Mouse (Mus musculus) intestine, postnatal 0 days (tissue): ENCODE data around the gene Matn4. TPM values are rescaled to one million over a fixed set of nuclear protein-coding genes. Genes with fewer than 3 reads are reported as not detected.

Experiments used
- ATAC-seq: fragments of 200-750 bp; cut with Nextera tagmentation; 2 replicates; pipeline ENCODE4 v1.8.0; 2017; ENCODE audit warnings: mild to moderate bottlenecking, moderate TSS enrichment, moderate library complexity
- H3K27ac ChIP-seq: fragments of 300-500 bp; sonication (generic); 2 replicates; pipeline ENCODE4 v1.5.1; 2014; ENCODE audit warnings: mild to moderate bottlenecking, low read depth, low read length, moderate library complexity
- H3K27me3 ChIP-seq: fragments of 300-500 bp; sonication (generic); replicated peaks from 2 replicates; pipeline ENCODE4 v1.6.1; 2014; ENCODE audit warnings: low read length, mixed read lengths; ENCODE audit not compliant: control insufficient read depth, insufficient read depth
- H3K36me3 ChIP-seq: fragments of 300-500 bp; sonication (generic); 2 replicates; pipeline ENCODE4 v1.6.1; 2014; ENCODE audit warnings: mild to moderate bottlenecking, moderate library complexity; ENCODE audit not compliant: control insufficient read depth, insufficient read depth
- H3K4me1 ChIP-seq: fragments of 300-500 bp; sonication (generic); replicated peaks from 2 replicates; pipeline ENCODE4 v1.6.1; 2014; ENCODE audit warnings: antibody characterized with exemption, low read length, mixed read lengths; ENCODE audit not compliant: control insufficient read depth, insufficient read depth
- H3K4me2 ChIP-seq: fragments of 300-500 bp; sonication (generic); replicated peaks from 2 replicates; pipeline ENCODE4 v1.6.1; 2014; ENCODE audit warnings: low read depth, mild to moderate bottlenecking, moderate library complexity
- H3K4me3 ChIP-seq: fragments of 300-500 bp; sonication (generic); 2 replicates; pipeline ENCODE4 v1.5.1; 2014; ENCODE audit warnings: low read depth, low read length
- H3K9ac ChIP-seq: fragments of 300-500 bp; sonication (generic); 2 replicates; pipeline ENCODE4 v1.6.1; 2014; ENCODE audit warnings: mild to moderate bottlenecking, low read depth, low read length
- H3K9me3 ChIP-seq: fragments of 300-500 bp; sonication (generic); 2 replicates; pipeline ENCODE4 v1.6.1; 2016; ENCODE audit warnings: mixed run types; ENCODE audit not compliant: control insufficient read depth
- CTCF ChIP-seq: sonication (generic); IDR thresholded peaks from 2 replicates; pipeline ENCODE4 v1.5.1; 2016; ENCODE audit warnings: low read depth, mild to moderate bottlenecking, control low read depth, antibody characterized with exemption, moderate library complexity
- WGBS: fragments of 180-500 bp; shearing (Covaris S2); extraction: QIAGEN DNeasy Blood & Tissue Kit; methylation state at CpG from one replicate; pipeline ENCODE4 v1.1.7; 2014; 5-methylcytosine and 5-hydroxymethylcytosine counted together
- polyA plus RNA-seq: library from polyadenylated mRNA; unstranded; fragments of >200 nt; fragmentation: Nextera tagmentation; extraction: Ambion mirVana; gene quantifications from 2 replicates; pipeline ENCODE4 v1.2.1, GENCODE M21; 2015

Gene Matn4
- polyA plus RNA-seq, 1 experiment from 2014 or later: 2.4 TPM

GRCm38 (mm10) chr2:164433278-164433895, 28.4 kb upstream of the Matn4 start:
- H3K9me3 ChIP-seq: no peaks in the 10 kb centered on the region
- ATAC-seq: no peak
- H3K4me3 ChIP-seq: 0 out of 2 replicates have a peak overlapping the region, but pooled peaks have one; percentile 26
- no peak for TF ChIP-seq CTCF
- no peaks in the 10 kb centered on the region for H3K27me3 ChIP-seq
- H3K9ac ChIP-seq: peak overlapping the region; percentile 55
- 43% methylated on average over 9 of the region's 9 CpGs for WGBS
- peaks cover 49% of the 10 kb centered on the region for H3K4me1 ChIP-seq
- H3K36me3 ChIP-seq: peaks cover 21% of the 10 kb centered on the region
- peak overlapping the region; percentile 95 for H3K27ac ChIP-seq
- peak overlapping the region; percentile 60 for H3K4me2 ChIP-seq

DNA sequence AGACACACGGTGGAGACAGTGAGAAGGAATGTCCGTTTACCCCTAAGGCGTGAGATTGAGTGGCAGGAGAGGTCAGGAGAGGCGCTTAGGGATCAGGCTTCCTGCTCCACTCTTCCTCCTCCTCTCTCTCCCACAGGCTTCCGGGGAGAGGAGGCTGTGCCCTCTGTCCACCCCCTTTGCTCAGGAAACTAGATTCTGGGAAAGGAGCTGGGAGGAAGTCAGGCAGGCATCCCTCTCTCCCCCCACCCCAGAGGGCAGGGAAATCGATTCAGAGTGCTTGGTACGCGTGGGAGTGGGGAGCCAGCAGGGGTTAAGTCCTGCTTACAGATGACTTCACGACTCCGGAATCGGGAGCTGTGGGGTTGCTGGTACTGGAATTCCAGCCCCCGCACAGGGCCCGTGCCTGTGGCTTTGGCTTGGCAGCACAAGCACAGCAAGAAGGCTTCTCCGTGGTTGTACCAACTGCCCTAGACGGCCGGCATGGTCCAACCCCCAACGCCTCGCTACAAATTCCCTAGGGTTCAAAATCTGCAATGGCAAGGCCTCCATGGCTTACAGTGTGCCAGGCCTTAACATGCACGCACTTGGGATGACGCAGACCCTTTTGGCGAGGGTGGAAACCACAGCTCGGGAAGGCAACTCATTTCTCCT, 27.7 kb upstream of the Matn4 start:
- Histone ChIP-seq H3K9ac (peak overlapping the region; percentile 55), H3K4me3 (0 out of 2 replicates have a peak overlapping the region, but pooled peaks have one; percentile 26), H3K9me3 (no peaks in the 10 kb centered on the region), H3K27ac (peak overlapping the region; percentile 91), H3K27me3 (no peaks in the 10 kb centered on the region), H3K4me1 (peaks cover 49% of the 10 kb centered on the region), H3K36me3 (peaks cover 28% of the 10 kb centered on the region), H3K4me2 (peak overlapping the region; percentile 60)
- ATAC-seq: no peak
- 0 out of 2 replicates have a peak, but pooled peaks have one; percentile 4 for TF ChIP-seq CTCF
- WGBS: 15% methylated on average over 22 of the region's 22 CpGs

DNA sequence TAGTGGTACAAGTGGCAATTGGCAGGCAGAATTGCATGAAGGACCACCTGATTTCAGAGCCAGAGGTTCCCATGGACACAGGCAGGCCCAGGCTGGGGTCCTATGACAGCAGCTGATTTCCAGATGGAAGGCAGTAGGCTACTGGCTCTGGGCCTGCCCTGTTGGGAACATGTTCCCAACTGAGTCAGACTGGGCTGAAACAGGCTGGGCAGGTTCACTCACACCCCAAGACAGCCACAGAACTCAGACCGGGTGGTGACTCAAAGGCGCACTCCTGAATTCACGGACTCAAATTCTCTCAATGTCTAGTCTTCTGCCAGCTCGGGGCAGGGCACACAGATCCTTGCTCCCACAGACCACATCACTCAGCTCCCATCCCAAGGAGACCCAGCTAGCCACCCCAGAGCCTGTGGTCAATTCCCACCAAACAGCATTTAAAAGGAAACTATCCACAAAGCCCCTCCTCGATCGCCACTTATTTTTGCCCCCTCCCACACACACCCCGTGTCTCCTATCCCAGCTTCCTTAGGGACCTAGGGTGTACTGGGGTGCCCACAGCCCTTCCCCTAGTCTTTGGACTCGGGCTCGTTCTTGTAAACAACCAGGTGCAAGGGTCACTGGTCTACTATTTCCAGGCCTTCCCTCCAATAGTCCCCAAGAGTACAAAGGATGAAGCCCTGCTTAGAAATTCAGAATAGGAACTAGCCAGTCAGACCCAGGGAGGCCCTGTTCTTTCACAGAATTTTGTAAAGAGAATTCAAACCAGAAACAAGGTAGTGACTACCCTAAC, 26.9 kb upstream of the Matn4 start:
- Histone ChIP-seq H3K4me1 (peaks cover 49% of the 10 kb centered on the region), H3K9ac (peak overlapping the region; percentile 55)

GRCm38 (mm10) chr2:164430697-164431096, 25.7 kb upstream of the Matn4 start:
- Histone ChIP-seq H3K9ac (no peak overlapping the region; the same call in 1 of the 2 replicates), H3K27me3 (no peaks in the 10 kb centered on the region), H3K4me3 (no peak overlapping the region), H3K36me3 (peaks cover 47% of the 10 kb centered on the region), H3K4me1 (peaks cover 47% of the 10 kb centered on the region), H3K4me2 (peak overlapping the region; percentile 60), H3K27ac (no peak overlapping the region), H3K9me3 (no peaks in the 10 kb centered on the region)
- ATAC-seq: no peak
- peak; percentile 56 for TF ChIP-seq CTCF
- 21% methylated on average over 7 of the region's 7 CpGs for WGBS

More for the DNA sequence above, 26.9 kb upstream of the Matn4 start:
- ATAC-seq: peak; percentile 53
- TF ChIP-seq CTCF: no peak
- WGBS: 31% methylated on average over 9 of the region's 9 CpGs
- H3K9me3 ChIP-seq: no peaks in the 10 kb centered on the region
- peak overlapping the region; percentile 11; the same call in 1 of the 2 replicates for H3K4me3 ChIP-seq
- no peaks in the 10 kb centered on the region for H3K27me3 ChIP-seq
- peak overlapping the region; percentile 60 for H3K4me2 ChIP-seq
- H3K36me3 ChIP-seq: peaks cover 35% of the 10 kb centered on the region
- peak overlapping the region; percentile 91 for H3K27ac ChIP-seq

- Histone ChIP-seq H3K4me3 (no peak overlapping the region), H3K27me3 (no peaks in the 10 kb centered on the region), H3K9me3 (no peaks in the 10 kb centered on the region), H3K36me3 (peaks cover 51% of the 10 kb centered on the region), H3K4me2 (peak overlapping the region; percentile 60), H3K27ac (no peak overlapping the region), H3K9ac (no peak overlapping the region), H3K4me1 (peaks cover 41% of the 10 kb centered on the region)
- no peak for TF ChIP-seq CTCF
- no peak for ATAC-seq
- WGBS: 54% methylated on average over 15 of the region's 15 CpGs
Observed at GRCm38 (mm10) chr2:164429881-164430615, 25.1 kb upstream of the Matn4 start.
